Mouse (Mus musculus) left cerebral cortex, adult 2 months (tissue): ENCODE measurements around the gene Fscn2. TPM values are rescaled to one million over a fixed set of nuclear protein-coding genes. Genes with fewer than 3 reads are reported as not detected.

Source experiments
- DNase-seq, 2 experiments: peaks; one replicate each; pipeline ENCODE4 v3.0.0; 2021 to 2022; ENCODE audit warnings: low spot score in 2 of 2, mixed read lengths in 1 of 2; ENCODE audit errors: extremely low spot score in 1 of 2
- H3K27ac ChIP-seq: fragments of 200-600 bp; 2 replicates; pipeline ENCODE4 v1.8.1; 2022
- H3K4me3 ChIP-seq: fragments of 200-600 bp; 2 replicates; pipeline ENCODE4 v1.8.1; 2022
- CTCF ChIP-seq: fragments of 200-600 bp; IDR thresholded peaks from 2 replicates; pipeline ENCODE4 v1.8.1; 2022; ENCODE audit warnings: antibody characterized with exemption, mild to moderate bottlenecking, moderate library complexity
- intact Hi-C: fragments of 180-260 bp; cut with DNase I; formaldehyde crosslinking; loops from one replicate; pipeline ENCODE4 v1.15.1; 2025
- long read RNA-seq, 2 experiments: library from polyadenylated mRNA; stranded (forward); transcript quantifications; one replicate each; pipeline ENCODE4 v2.0.0; 2021; ENCODE audit warnings: borderline mapping rate in 2 of 2
- total RNA-seq, 2 experiments: library from RNA; stranded (reverse); gene quantifications; 2 replicates each; pipeline ENCODE4 v1.2.3; 2021

Fscn2 gene
- total RNA-seq: under 1 TPM in 1 of 2 experiments, not detected in 1; 0.25 TPM
- long read RNA-seq, experiment 1: 0 reads
- long read RNA-seq, experiment 2: 0 reads

DNA sequence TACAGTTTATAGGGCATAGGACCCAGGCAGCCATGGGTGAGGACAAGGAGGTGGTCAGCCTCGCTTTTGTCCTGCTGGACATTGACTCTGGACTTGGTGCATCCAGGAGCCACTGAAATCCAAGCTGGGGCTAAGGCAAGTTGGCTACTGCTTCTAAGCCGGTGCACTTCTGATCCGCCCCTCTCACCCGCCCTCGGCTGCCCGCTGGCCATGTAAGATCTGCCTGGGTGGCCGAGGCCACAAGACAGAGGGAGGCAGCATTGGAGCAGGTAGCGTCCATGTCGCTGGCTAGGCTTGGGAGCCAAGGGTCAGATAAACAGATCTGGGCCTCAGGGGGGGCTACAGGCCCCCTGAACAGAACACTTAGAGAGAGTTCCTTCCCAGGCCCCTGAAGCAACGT, at the start of gene Fscn2:
TSS of gene Fscn2 (plus strand) at position 240 of the 400 bp plus-strand sequence.
- DNase-seq: no peak
- no peak within 1 kb of the TSS for H3K27ac ChIP-seq
- intact Hi-C loops: no loop called here
- H3K4me3 ChIP-seq: no peak within 1 kb of the TSS
- TF ChIP-seq CTCF: no peak

DNA sequence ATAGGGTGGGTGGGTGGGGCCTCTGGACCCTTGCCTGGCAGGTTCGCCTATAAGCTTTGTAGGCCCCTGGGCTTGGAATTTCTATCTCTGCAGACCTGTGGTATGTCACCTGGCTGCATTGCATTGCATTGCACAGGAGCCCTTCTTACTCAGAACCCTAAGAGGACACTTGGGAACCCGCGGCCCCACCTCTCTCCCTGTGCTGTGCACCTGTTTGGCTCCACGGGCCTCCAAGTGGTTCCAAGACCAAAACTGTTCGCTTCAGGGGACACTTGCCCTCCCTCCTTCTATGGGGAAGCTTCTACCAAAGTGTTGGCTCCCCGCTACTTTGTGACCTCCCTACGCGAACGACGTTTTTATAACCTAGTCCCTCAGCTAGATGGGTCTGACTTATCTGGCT, 49.8 kb upstream of the Fscn2 start:
- H3K4me3 ChIP-seq: peak overlapping the region; percentile 56
- TF ChIP-seq CTCF: no peak

DNA sequence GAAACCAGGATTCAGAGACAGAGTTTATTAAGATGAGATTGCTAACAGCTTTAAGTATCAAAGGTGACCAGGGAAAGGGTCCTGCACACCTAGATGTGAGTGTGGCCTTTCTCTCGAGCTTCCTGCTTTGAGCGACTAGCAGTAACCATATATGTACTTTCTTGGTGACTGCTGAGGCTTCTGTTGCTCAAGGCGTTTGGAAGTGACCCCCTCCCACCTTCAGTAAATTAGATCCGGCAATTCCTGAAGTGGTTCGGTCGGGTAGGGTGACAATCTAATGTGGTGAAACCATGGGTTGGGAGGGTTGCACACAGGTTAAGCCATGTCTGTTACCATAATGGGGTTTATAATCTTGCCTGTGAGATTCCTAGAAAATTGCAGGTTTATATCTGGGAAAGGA, 49.3 kb upstream of the Fscn2 start:
- DNase-seq: no peak
- TF ChIP-seq CTCF: no peak
- intact Hi-C loops: loop anchor here (5.0 kb wide), 1 partner anchor 35 kb away; the partner anchor contains the start of gene Actg1
- Histone ChIP-seq H3K27ac (no peak overlapping the region), H3K4me3 (no peak overlapping the region)

More for the DNA sequence above, 49.8 kb upstream of the Fscn2 start:
- DNase-seq: peak in 1 of 2 experiments; percentile 9
- intact Hi-C loops: loop anchor here (5.0 kb wide), 1 partner anchor 36 kb away; the partner anchor contains the start of gene Actg1
- no peak overlapping the region for H3K27ac ChIP-seq

DNA sequence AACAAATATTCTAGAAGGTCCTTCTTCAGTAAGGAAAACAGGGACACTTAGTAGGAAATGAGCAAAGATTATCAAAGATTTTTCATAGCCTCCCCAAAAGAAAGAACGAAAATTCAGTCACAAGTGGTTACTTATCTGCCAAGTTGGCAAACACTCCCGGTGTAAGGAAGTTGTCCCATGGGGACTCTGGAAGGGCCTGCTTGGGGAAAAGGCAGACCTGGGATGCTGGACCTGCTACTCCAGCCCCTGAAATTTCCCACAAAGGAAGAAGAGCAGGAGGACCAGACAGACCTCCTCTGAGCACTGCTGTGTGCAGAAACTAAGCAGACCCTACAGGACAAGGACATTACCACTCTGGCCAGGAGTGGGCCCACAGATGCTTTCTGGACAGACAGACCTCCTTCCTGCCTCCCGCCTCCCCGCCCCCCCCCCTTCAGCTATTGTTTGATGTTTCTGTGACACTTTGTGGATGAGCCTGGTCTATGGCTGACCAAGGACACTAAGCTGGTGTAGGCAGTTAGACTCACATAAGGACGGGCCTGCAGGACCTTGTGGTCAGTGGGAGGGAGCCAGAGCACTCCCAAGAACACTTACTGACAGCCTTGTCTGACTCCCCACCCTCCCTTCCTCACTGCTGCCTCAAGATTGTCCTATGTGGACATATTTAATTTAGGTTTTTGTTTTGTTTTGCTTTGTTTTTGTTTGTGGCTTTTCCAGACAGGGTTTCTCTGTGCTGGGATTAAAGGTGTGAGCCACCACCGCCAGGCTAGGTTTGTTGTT, 47.2 kb upstream of the Fscn2 start:
- DNase-seq: no peak
- no peak for TF ChIP-seq CTCF
- intact Hi-C loops: loop anchor here (5.0 kb wide), 1 partner anchor 33 kb away; the partner anchor contains the start of gene Actg1
- H3K4me3 ChIP-seq: no peak overlapping the region
- no peak overlapping the region; the same call in 1 of the 2 replicates for H3K27ac ChIP-seq

DNA sequence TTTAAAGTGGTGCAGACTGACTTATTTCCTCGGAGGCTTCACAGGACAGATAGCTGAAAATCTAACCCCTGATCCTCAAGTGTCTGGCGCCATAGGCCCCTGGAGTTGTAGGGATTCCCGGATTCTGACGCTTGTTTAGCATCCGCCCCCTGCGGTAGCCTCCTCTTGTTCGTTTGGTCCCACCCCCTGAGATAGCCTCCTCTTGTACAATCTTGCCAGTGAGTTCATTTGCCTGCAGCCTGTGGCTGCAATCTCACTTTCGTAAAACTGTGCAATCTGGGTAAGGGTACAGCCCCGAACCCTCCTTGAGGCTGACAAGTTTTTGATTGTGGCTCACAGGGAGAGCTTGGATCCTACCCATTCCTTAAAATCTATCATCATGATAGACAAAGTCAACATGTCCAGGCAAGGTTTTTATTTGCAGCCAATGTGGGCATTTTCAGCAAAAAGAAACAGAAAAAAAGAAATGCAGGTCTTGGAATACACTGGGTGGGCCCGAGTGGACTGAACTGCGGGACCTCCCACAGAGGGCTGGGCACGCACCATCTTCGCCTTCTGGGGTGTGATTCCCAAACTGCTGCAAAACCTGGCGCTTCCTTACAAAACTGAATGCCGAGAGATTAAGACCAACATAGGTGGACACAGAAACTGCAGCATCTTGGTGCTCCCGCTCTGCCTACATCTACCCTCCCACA, 46.5 kb upstream of the Fscn2 start:
- intact Hi-C loops: loop anchor here (5.0 kb wide), 1 partner anchor 32 kb away; the partner anchor contains the start of gene Actg1

DNA sequence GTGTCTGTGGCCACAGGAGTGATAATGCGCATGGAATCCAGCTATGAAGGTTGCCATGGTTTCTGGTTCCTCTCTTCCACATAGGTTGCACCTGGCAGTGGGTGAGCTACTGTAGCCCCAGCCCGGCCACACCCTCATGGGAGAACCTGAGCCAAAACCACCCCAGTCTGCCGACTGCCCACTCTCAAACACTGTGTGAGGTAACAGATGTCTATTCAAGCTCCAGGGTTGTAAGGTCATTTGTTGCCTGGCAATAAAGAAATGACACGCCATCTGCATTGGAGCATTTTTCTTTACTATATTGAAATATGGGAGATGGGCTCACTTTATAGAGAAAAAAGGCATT, 45.9 kb upstream of the Fscn2 start:
- peak; percentile 46 to 51 for DNase-seq
- intact Hi-C loops: no loop called here
- TF ChIP-seq CTCF: no peak
- peak overlapping the region; percentile 96 for H3K27ac ChIP-seq
- H3K4me3 ChIP-seq: 0 out of 2 replicates have a peak overlapping the region, but pooled peaks have one; percentile 23

More for the DNA sequence above, 46.5 kb upstream of the Fscn2 start:
- no peak for DNase-seq
- Histone ChIP-seq H3K4me3 (no peak overlapping the region), H3K27ac (peak overlapping the region; percentile 96)
- no peak for TF ChIP-seq CTCF

DNA sequence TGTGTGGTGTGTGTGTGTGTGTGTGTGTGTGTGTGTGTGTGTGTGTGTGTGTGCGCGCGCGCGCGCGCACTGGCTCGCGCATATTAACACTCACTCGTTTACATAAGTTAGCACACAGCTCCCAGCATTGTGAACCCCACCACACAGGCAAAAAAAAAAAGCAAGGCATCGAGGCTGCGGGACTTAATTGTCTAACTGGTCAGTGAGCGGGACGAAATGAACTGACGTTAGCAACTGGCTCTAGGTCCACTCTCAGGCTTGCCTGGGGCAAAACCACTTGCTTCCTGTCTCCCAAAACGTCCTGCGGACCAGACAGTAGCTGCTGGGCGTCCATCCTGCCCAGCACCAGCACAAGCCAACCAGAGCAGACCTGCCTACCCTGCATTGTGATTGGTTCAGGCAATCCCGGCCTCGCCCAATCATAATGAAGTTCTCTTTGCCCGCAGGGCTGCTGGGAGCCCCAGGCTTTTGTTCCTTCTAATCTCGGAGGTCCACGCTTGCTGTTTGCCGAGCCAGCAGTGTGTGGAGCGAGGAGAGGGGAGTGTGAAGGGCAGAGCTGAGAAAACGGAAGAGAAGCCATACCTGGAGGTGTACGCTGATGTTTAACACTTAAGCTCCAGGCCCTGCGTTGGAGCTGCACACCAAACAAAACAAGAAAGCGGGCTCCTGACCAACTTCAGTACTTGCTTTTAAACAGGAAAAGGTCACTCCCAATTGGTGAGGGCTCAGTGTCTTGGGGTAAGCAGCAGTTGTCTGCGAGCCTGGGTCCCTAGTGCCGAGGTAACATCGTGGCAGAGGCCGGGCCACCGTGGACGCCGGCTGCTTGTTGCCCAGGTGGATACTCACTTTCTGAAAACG, 45.3 kb upstream of the Fscn2 start:
- intact Hi-C loops: no loop called here
- DNase-seq: peak; percentile 86 to 92
- no peak for TF ChIP-seq CTCF
- H3K4me3 ChIP-seq: peak overlapping the region; percentile 52
- H3K27ac ChIP-seq: peak overlapping the region; percentile 96

DNA sequence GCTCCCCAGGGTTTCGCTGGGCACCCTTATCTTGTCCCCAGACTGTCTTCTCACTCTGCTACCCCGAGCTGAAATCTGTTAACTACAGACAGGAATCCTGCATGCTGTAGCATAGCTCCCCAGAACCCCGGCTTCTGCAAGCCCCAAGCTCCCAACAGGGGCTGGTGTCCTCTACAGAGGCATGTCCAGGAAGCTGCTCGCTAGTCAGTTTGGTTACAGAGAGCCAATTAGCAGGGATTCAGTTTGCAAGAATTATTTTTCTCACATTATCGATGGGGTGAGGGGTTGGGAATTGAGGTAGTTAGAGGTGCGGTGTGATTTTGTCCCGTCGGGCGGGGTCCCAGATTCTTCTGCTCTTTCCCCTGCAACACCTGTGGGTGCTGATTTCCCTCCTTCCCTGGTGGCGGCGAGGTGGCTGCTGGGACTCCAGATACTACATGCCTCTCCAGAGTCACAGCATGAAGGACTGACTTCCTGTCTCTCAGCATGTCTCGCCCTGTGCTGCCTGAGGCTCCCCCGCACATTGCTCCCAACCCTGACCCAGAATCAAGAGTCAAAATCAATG, 44.6 kb upstream of the Fscn2 start:
- DNase-seq: no peak
- TF ChIP-seq CTCF: no peak
- Histone ChIP-seq H3K27ac (peak overlapping the region; percentile 96), H3K4me3 (peak overlapping the region; percentile 52)
- intact Hi-C loops: no loop called here

DNA sequence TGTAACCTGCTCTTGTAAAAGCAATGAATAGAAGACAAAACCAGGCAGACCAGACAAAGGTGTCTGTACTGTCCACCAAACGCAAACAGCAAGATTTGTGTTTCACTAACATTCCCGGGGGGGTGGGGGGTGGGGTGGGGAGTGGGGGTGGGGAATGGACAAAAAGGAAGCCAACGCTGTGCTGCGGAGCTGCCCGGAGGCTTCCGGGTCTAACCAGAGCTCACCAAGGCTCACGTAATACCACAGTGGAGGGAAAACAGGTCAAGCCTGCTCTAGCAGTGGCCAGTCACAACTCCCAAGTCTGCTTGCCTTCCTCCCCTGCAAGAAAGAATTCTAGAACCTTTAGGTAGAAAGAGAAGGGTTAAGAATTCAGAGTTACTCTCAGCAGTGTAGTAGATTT, 43.9 kb upstream of the Fscn2 start:
- TF ChIP-seq CTCF: no peak
- no peak overlapping the region for H3K4me3 ChIP-seq

DNA sequence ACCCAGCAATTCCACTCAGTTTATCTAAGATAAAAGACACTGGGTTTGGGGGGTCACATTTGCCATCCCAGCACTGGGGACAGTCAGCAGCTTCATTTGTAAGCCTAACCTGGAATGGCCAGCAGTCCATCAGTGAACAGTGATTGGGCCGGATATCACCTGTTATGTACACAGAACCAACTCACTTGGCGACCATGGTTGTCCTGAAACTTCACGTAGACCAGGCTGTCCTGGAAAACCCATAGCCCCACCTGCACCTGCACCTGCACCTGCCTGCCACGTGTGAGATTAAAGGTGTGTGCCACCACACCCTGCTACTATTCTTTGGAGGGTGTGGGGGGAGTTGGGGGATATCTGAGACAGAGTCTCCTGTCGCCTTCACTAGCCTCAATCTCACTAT, 42.0 kb upstream of the Fscn2 start:
- Histone ChIP-seq H3K4me3 (no peak overlapping the region), H3K27ac (no peak overlapping the region)
- intact Hi-C loops: no loop called here
- no peak for TF ChIP-seq CTCF
- DNase-seq: no peak

More for the DNA sequence above, 43.9 kb upstream of the Fscn2 start:
- intact Hi-C loops: no loop called here
- H3K27ac ChIP-seq: no peak overlapping the region
- no peak for DNase-seq

DNA sequence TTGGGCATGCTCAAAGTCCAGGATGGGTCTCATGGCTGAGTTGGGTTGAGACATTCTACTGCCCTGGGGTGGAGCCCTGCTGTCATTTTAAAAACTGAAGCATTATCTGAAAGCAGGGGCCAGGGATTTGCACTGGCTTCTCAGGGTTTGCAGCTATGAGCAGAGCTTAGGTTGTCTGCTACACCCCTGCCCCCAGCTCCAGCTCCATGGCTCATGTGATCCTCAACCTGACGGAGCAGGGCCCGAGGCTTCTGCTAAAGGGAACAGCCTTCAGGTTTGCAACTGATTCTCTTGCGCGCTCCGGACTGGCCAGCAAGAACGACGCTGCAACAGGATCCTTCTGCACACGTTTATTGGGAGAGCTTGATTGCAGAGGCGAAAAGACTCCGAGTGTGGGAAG, 41.2 kb upstream of the Fscn2 start:
- Histone ChIP-seq H3K4me3 (no peak overlapping the region), H3K27ac (no peak overlapping the region)
- intact Hi-C loops: no loop called here
- no peak for TF ChIP-seq CTCF
- no peak for DNase-seq
